Mouse (Mus musculus) liver, adult 2 months (tissue): ENCODE measurements around the gene Arhgap10.

Experiments used
- CTCF ChIP-seq: fragments of 200-500 bp; IDR thresholded peaks from 2 replicates; pipeline ENCODE4 v1.5.1; 2011; ENCODE audit warnings: low read depth, low read length, control low read depth
- POLR2A ChIP-seq: fragments of 200-500 bp; IDR thresholded peaks from 2 replicates; pipeline ENCODE4 v1.6.1; 2011; ENCODE audit warnings: low read length, control low read depth; ENCODE audit not compliant: insufficient read depth; ENCODE audit errors: extremely low read depth

- TF ChIP-seq CTCF (no peak), POLR2A (no peak)
Observed at GRCm38 (mm10) chr8:77342144-77342543, 175.6 kb downstream of the Arhgap10 start.
